Mouse (Mus musculus): ENCODE results near the gene Stam2. TPM values are rescaled to one million over a fixed set of nuclear protein-coding genes. Genes with fewer than 3 reads are reported as not detected.

Stam2 gene
- polyA plus RNA-seq, 1 experiment from 2014 or later, result 30.1 TPM

GRCm38 (mm10) chr2:52720231-52721025, 21.7 kb downstream of the Stam2 start:
- no peak overlapping the region for H3K9ac ChIP-seq
- no peak overlapping the region for H3K4me2 ChIP-seq
- no peaks in the 10 kb centered on the region for H3K9me3 ChIP-seq
- no peak overlapping the region for H3K27ac ChIP-seq
- no peak for ATAC-seq (ENCODE audit: insufficient number of reproducible peaks, insufficient read depth, low FRiP score, low TSS enrichment, low read depth)
- H3K36me3 ChIP-seq, result peaks cover 4% of the 10 kb centered on the region; the same call in 1 of the 2 replicates
- 38% methylated on average over 13 of the region's 13 CpGs for WGBS
- peaks cover 7% of the 10 kb centered on the region; the same call in 1 of the 2 replicates for H3K4me1 ChIP-seq
- H3K27me3 ChIP-seq, result no peaks in the 10 kb centered on the region
- no peak overlapping the region for H3K4me3 ChIP-seq

- ATAC-seq (ENCODE audit: insufficient number of reproducible peaks, insufficient read depth, low FRiP score, low TSS enrichment, low read depth), result no peak
These were observed 25.0 kb downstream of the Stam2 start for GRCm38 (mm10) chr2:52717076-52717475.

DNA sequence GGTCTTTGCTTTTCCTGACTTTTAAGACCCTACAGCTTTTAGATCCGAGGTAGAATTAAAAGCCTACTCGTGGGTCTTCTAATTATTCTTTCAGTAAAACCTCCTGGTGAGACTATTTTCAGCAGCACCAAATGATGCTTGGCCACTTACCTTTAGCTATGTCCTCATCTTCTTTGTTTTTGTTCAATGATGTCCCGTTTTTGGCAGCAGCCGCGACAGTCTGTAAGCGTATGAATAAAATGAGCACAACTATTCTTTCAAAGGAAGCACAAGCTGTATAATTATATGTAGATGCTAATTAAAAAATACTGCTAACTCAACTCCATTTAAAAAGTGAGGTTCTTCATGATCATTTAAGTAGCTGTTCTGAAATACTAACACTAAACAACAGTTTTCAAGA, 26.5 kb downstream of the Stam2 start:
- Histone ChIP-seq H3K9me3 (no peaks in the 10 kb centered on the region), H3K4me3 (no peak overlapping the region), H3K4me1 (peaks cover 5% of the 10 kb centered on the region; the same call in 1 of the 2 replicates), H3K36me3 (peaks cover 23% of the 10 kb centered on the region), H3K27ac (no peak overlapping the region), H3K27me3 (no peaks in the 10 kb centered on the region), H3K9ac (no peak overlapping the region), H3K4me2 (no peak overlapping the region)
- no peak for ATAC-seq (ENCODE audit: insufficient number of reproducible peaks, insufficient read depth, low FRiP score, low TSS enrichment, low read depth)
- WGBS, result 90% methylated on average over 6 of the region's 6 CpGs

More at GRCm38 (mm10) chr2:52717076-52717475, 25.0 kb downstream of the Stam2 start:
- Histone ChIP-seq H3K27me3 (no peaks in the 10 kb centered on the region), H3K9ac (no peak overlapping the region), H3K36me3 (peaks cover 21% of the 10 kb centered on the region), H3K4me1 (peaks cover 7% of the 10 kb centered on the region; the same call in 1 of the 2 replicates), H3K27ac (no peak overlapping the region), H3K4me2 (no peak overlapping the region), H3K9me3 (no peaks in the 10 kb centered on the region), H3K4me3 (no peak overlapping the region)
- 92% methylated on average over 5 of the region's 5 CpGs for WGBS

DNA sequence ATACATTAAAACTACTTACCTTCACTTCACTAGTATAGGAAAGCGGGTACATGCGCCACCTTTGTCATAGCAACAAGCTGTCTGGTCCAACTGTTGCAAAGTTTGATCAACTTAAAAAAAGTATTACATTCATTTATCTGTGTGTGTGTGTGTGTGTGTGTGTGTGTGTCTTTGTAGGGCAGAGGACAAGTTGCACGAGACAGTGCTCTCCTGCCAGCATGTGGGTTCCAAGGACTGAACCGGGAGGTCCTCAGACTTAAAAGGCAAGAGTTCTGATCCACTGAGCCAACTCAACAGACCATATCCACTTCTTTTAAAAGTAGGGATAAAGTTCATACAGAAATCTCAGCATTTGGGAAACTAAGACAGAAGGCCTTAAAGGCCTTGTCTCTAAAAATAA, 28.0 kb downstream of the Stam2 start:
- Histone ChIP-seq H3K4me3 (no peak overlapping the region), H3K9me3 (no peaks in the 10 kb centered on the region), H3K36me3 (peaks cover 38% of the 10 kb centered on the region), H3K27ac (no peak overlapping the region), H3K27me3 (no peaks in the 10 kb centered on the region), H3K9ac (no peak overlapping the region), H3K4me2 (no peak overlapping the region), H3K4me1 (no peaks in the 10 kb centered on the region)
- ATAC-seq (ENCODE audit: insufficient number of reproducible peaks, insufficient read depth, low FRiP score, low TSS enrichment, low read depth), result no peak
- WGBS, result 95% methylated on average over 4 of the region's 4 CpGs

GRCm38 (mm10) chr2:52710804-52711203, 31.3 kb downstream of the Stam2 start:
- Histone ChIP-seq H3K36me3 (peaks cover 51% of the 10 kb centered on the region), H3K4me1 (no peaks in the 10 kb centered on the region), H3K9me3 (no peaks in the 10 kb centered on the region), H3K27ac (no peak overlapping the region), H3K27me3 (no peaks in the 10 kb centered on the region), H3K9ac (no peak overlapping the region), H3K4me2 (no peak overlapping the region), H3K4me3 (no peak overlapping the region)
- ATAC-seq (ENCODE audit: insufficient number of reproducible peaks, insufficient read depth, low FRiP score, low TSS enrichment, low read depth), result no peak
- WGBS, result 86% methylated on average over 2 of the region's 2 CpGs

DNA sequence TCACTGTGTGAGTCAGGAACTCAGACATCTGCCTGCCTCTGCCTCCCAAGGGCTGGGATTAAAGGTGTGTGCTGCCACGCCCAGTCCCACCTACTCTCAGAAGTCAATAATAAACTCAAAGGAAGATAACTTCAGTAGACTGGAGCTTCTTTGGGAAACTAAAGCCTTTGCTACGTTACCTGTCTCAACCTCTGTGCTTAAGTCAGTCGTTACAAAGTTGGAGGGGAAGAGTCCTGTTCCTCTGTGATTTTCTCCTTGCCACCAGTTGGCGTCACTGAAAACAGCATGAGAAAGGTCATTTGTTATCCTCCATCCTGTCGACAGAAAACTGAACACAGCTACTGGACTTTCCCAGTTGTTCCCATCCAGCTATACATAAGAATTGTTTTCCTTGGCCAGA, 32.7 kb downstream of the Stam2 start:
- WGBS, result 94% methylated on average over 5 of the region's 5 CpGs
- ATAC-seq (ENCODE audit: insufficient number of reproducible peaks, insufficient read depth, low FRiP score, low TSS enrichment, low read depth), result no peak
- H3K9me3 ChIP-seq, result no peaks in the 10 kb centered on the region
- H3K4me1 ChIP-seq, result no peaks in the 10 kb centered on the region
- H3K36me3 ChIP-seq, result peaks cover 49% of the 10 kb centered on the region
- no peak overlapping the region for H3K4me2 ChIP-seq
- H3K4me3 ChIP-seq, result no peak overlapping the region
- H3K9ac ChIP-seq, result no peak overlapping the region
- no peak overlapping the region for H3K27ac ChIP-seq
- no peaks in the 10 kb centered on the region for H3K27me3 ChIP-seq

DNA sequence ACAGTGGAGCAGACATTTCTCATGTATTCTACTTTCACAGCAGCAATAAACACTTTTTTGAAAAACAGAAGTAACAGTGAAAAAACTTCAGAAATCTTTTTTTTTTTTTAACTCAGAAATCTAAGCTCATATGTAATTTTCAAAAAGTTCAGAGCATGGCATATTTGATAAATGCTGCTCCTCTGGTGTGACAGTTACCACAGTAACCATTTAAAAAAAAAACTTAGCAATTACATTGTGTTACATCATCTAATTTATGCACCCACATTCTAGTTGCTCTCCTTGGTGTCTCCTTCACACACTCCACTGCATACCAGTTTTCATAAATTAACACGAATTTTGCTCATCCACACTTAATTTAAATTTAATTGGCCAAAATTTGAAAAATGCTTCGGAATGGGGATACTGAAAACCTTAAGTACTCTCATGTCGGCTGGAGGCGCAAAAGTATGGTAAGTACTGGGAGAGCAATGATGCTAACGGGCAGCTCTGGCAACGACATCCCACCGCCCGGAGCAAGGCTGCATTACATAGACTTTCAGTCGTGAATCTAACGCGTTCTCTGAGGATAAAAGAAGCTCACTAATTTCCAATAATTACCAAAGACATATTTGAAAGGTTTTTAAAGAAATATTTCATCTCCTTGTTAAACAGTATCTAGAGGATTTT, 40.6 kb downstream of the Stam2 start:
- no peak for ATAC-seq (ENCODE audit: insufficient number of reproducible peaks, insufficient read depth, low FRiP score, low TSS enrichment, low read depth)
- H3K4me3 ChIP-seq, result no peak overlapping the region
- WGBS, result 86% methylated on average over 11 of the region's 11 CpGs
- H3K9me3 ChIP-seq, result no peaks in the 10 kb centered on the region
- no peak overlapping the region for H3K9ac ChIP-seq
- no peak overlapping the region for H3K27ac ChIP-seq
- H3K4me2 ChIP-seq, result no peak overlapping the region
- H3K36me3 ChIP-seq, result peaks cover 35% of the 10 kb centered on the region
- H3K27me3 ChIP-seq, result no peaks in the 10 kb centered on the region
- no peaks in the 10 kb centered on the region for H3K4me1 ChIP-seq

GRCm38 (mm10) chr2:52700352-52700751, 41.7 kb downstream of the Stam2 start:
- no peak overlapping the region for H3K9ac ChIP-seq
- H3K4me1 ChIP-seq, result no peaks in the 10 kb centered on the region
- WGBS, result 63% methylated on average over 5 of the region's 5 CpGs
- no peaks in the 10 kb centered on the region for H3K27me3 ChIP-seq
- H3K4me3 ChIP-seq, result no peak overlapping the region
- no peak overlapping the region for H3K4me2 ChIP-seq
- no peak overlapping the region for H3K27ac ChIP-seq
- no peak for ATAC-seq (ENCODE audit: insufficient number of reproducible peaks, insufficient read depth, low FRiP score, low TSS enrichment, low read depth)
- no peaks in the 10 kb centered on the region for H3K9me3 ChIP-seq
- peaks cover 31% of the 10 kb centered on the region for H3K36me3 ChIP-seq

DNA sequence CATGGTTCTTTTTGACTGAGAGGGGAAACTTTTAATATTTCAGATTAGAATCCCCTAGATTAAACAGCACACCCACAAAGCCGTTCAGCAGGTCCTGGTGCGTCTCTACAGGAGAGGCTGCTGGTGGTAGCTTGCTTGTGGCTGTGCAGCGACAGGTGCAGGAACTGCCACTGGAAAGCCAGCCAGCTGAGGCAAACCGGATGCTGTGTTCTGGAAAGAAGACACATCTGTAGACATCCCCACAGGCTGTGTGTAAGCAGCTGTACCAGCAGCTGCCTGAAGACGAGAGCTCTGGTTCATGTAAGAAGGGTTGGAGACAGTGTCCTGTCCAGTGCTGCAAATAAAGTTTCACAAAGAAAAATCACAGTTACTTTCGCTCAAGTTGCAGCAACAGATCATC, 47.5 kb downstream of the Stam2 start:
- H3K9me3 ChIP-seq, result no peaks in the 10 kb centered on the region
- H3K36me3 ChIP-seq, result peaks cover 15% of the 10 kb centered on the region
- 75% methylated on average over 6 of the region's 6 CpGs for WGBS
- no peak overlapping the region for H3K4me3 ChIP-seq
- H3K4me1 ChIP-seq, result 0 out of 2 replicates have a peak, but pooled peaks cover 5% of the 10 kb centered on the region
- no peak overlapping the region for H3K27ac ChIP-seq
- no peak overlapping the region for H3K4me2 ChIP-seq
- ATAC-seq (ENCODE audit: insufficient number of reproducible peaks, insufficient read depth, low FRiP score, low TSS enrichment, low read depth), result no peak
- H3K27me3 ChIP-seq, result no peaks in the 10 kb centered on the region
- H3K9ac ChIP-seq, result no peak overlapping the region

DNA sequence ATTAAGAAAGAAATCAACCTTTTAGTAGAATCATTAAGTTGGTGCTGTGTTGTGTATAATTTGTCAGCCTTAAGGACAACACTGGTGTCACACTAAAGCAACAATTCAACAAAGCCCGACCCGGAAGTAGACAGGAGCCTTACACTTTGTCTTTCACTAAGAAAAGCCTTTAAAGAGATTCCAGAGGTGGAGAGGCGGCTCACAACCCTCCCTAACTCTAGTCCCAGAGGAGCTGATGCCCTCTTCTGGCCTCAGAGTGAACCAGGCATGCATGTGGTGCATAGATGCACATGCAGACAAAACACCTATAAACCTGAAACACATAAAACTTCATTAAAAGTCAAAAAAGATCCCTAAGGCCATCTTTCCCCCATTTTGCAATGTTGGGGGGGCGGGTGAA, 50.3 kb downstream of the Stam2 start:
- H3K4me3 ChIP-seq, result no peak overlapping the region
- no peak overlapping the region for H3K4me2 ChIP-seq
- no peaks in the 10 kb centered on the region for H3K27me3 ChIP-seq
- H3K9ac ChIP-seq, result no peak overlapping the region
- H3K27ac ChIP-seq, result no peak overlapping the region
- no peak for ATAC-seq (ENCODE audit: insufficient number of reproducible peaks, insufficient read depth, low FRiP score, low TSS enrichment, low read depth)
- H3K9me3 ChIP-seq, result no peaks in the 10 kb centered on the region
- 0 out of 2 replicates have a peak, but pooled peaks cover 5% of the 10 kb centered on the region for H3K4me1 ChIP-seq
- 77% methylated on average over 4 of the region's 4 CpGs for WGBS
- H3K36me3 ChIP-seq, result peaks cover 13% of the 10 kb centered on the region; the same call in 1 of the 2 replicates

- WGBS, result 79% methylated on average over 6 of the region's 6 CpGs
- no peaks in the 10 kb centered on the region for H3K4me1 ChIP-seq
- no peak overlapping the region for H3K4me2 ChIP-seq
- no peak for ATAC-seq (ENCODE audit: insufficient number of reproducible peaks, insufficient read depth, low FRiP score, low TSS enrichment, low read depth)
- H3K27me3 ChIP-seq, result no peaks in the 10 kb centered on the region
- H3K9ac ChIP-seq, result no peak overlapping the region
- H3K27ac ChIP-seq, result no peak overlapping the region
- H3K4me3 ChIP-seq, result no peak overlapping the region
- no peaks in the 10 kb centered on the region for H3K36me3 ChIP-seq
- no peaks in the 10 kb centered on the region for H3K9me3 ChIP-seq
These were observed 55.5 kb downstream of the Stam2 start for GRCm38 (mm10) chr2:52686601-52687000.

GRCm38 (mm10) chr2:52677589-52677988, 64.5 kb downstream of the Stam2 start:
- Histone ChIP-seq H3K27ac (no peak overlapping the region), H3K4me3 (no peak overlapping the region), H3K4me1 (peaks cover 14% of the 10 kb centered on the region), H3K9ac (no peak overlapping the region), H3K36me3 (no peaks in the 10 kb centered on the region), H3K9me3 (no peaks in the 10 kb centered on the region), H3K4me2 (no peak overlapping the region), H3K27me3 (peaks cover 30% of the 10 kb centered on the region)
- WGBS, result 69% methylated on average over 4 of the region's 4 CpGs
- ATAC-seq (ENCODE audit: insufficient number of reproducible peaks, insufficient read depth, low FRiP score, low TSS enrichment, low read depth), result no peak
